Mouse (Mus musculus) E14TG2a.4 (cell line): ENCODE measurements around the gene Ppp1r18.
"Not testable (repeated sequence)": the region's sequence is repeated elsewhere in the genome, so short reads cannot be mapped to it uniquely, and the experiment has no call there.

Experiments used
- H3K27me3 ChIP-seq: 2 replicates; pipeline ENCODE4 v1.6.1; 2014; ENCODE audit warnings: low read length, control low read depth; ENCODE audit not compliant: insufficient read depth
- H3K36me3 ChIP-seq: 2 replicates; pipeline ENCODE4 v1.6.1; 2014; ENCODE audit warnings: low read length, control low read depth; ENCODE audit not compliant: insufficient read depth
- H3K4me1 ChIP-seq: replicated peaks from 2 replicates; pipeline ENCODE4 v1.6.1; 2014; ENCODE audit warnings: low read depth, low read length, control low read depth
- H3K4me3 ChIP-seq: replicated peaks from 2 replicates; pipeline ENCODE4 v1.5.1; 2014; ENCODE audit warnings: mild to moderate bottlenecking, low read length
- H3K9me3 ChIP-seq: 2 replicates; pipeline ENCODE4 v1.6.1; 2014; ENCODE audit warnings: low read length, control low read depth
- CTCF ChIP-seq: conservative IDR thresholded peaks from 2 replicates; pipeline ENCODE4 v1.5.1; 2014; ENCODE audit warnings: low read length
- NANOG ChIP-seq: IDR thresholded peaks from 2 replicates; pipeline ENCODE4 v1.6.1; 2014; ENCODE audit warnings: borderline replicate concordance, low read length, mixed read lengths
- POU5F1 ChIP-seq: IDR thresholded peaks from 2 replicates; pipeline ENCODE4 v1.6.1; 2014; ENCODE audit warnings: low read length, borderline replicate concordance

The Ppp1r18 gene

GRCm38 (mm10) chr17:35835424-35836140, 29.8 kb upstream of the Ppp1r18 start:
- Histone ChIP-seq H3K36me3 (peaks cover 63% of the 10 kb centered on the region), H3K4me1 (peaks cover 50% of the 10 kb centered on the region), H3K4me3 (peak overlapping the region; percentile 97), H3K9me3 (no peaks in the 10 kb centered on the region), H3K27me3 (no peaks in the 10 kb centered on the region)
- no peak for TF ChIP-seq POU5F1
- TF ChIP-seq CTCF = no peak
- TF ChIP-seq NANOG = no peak

- Histone ChIP-seq H3K4me3 (peak overlapping the region; percentile 97), H3K4me1 (peaks cover 50% of the 10 kb centered on the region), H3K9me3 (no peaks in the 10 kb centered on the region), H3K27me3 (no peaks in the 10 kb centered on the region), H3K36me3 (peaks cover 55% of the 10 kb centered on the region)
- TF ChIP-seq POU5F1 (no peak), CTCF (peak; percentile 86), NANOG (no peak)
These were observed 29.0 kb upstream of the Ppp1r18 start for GRCm38 (mm10) chr17:35836178-35836965.

- Histone ChIP-seq H3K4me1 (peaks cover 51% of the 10 kb centered on the region), H3K9me3 (no peaks in the 10 kb centered on the region), H3K36me3 (peaks cover 48% of the 10 kb centered on the region), H3K4me3 (peak overlapping the region; percentile 97), H3K27me3 (no peaks in the 10 kb centered on the region)
- TF ChIP-seq NANOG (no peak), CTCF (no peak), POU5F1 (no peak)
These were observed 28.4 kb upstream of the Ppp1r18 start for GRCm38 (mm10) chr17:35836991-35837422.

- H3K9me3 ChIP-seq = no peaks in the 10 kb centered on the region
- no peak for TF ChIP-seq POU5F1
- no peak for TF ChIP-seq NANOG
- no peak for TF ChIP-seq CTCF
- no peaks in the 10 kb centered on the region for H3K27me3 ChIP-seq
- H3K4me1 ChIP-seq = peaks cover 52% of the 10 kb centered on the region
- H3K36me3 ChIP-seq = peaks cover 44% of the 10 kb centered on the region
- peak overlapping the region; percentile 97 for H3K4me3 ChIP-seq
These were observed 27.9 kb upstream of the Ppp1r18 start for GRCm38 (mm10) chr17:35837487-35837886.

- peak within 1 kb of the TSS; percentile 97 for H3K4me3 ChIP-seq
- peaks cover 54% of the 10 kb centered on the region for H3K4me1 ChIP-seq
- peaks cover 42% of the 10 kb centered on the region for H3K36me3 ChIP-seq
- no peak for TF ChIP-seq CTCF
- no peak for TF ChIP-seq POU5F1
- no peaks in the 10 kb centered on the region for H3K9me3 ChIP-seq
- no peaks in the 10 kb centered on the region for H3K27me3 ChIP-seq
These were observed 27.3 kb upstream of the Ppp1r18 start, which contains the start of gene Tubb5 for GRCm38 (mm10) chr17:35838122-35838544. Tubb5 (minus strand) TSS chr17:35838306.

GRCm38 (mm10) chr17:35838570-35838969, 26.8 kb upstream of the Ppp1r18 start:
- peaks cover 42% of the 10 kb centered on the region for H3K36me3 ChIP-seq
- TF ChIP-seq NANOG (no peak), CTCF (no peak), POU5F1 (no peak)
- H3K27me3 ChIP-seq = no peaks in the 10 kb centered on the region
- H3K4me3 ChIP-seq = peak overlapping the region; percentile 97
- peaks cover 58% of the 10 kb centered on the region for H3K4me1 ChIP-seq
- H3K9me3 ChIP-seq = no peaks in the 10 kb centered on the region

- Histone ChIP-seq H3K4me1 (peaks cover 55% of the 10 kb centered on the region), H3K4me3 (peak overlapping the region; percentile 97), H3K36me3 (peaks cover 41% of the 10 kb centered on the region)
- not testable (repeated sequence) for H3K9me3 ChIP-seq, H3K27me3 ChIP-seq
These were observed 26.4 kb upstream of the Ppp1r18 start for GRCm38 (mm10) chr17:35839002-35839401.

- no peak for TF ChIP-seq POU5F1
- no peak for TF ChIP-seq NANOG
- TF ChIP-seq CTCF = no peak
- peak overlapping the region; percentile 97 for H3K4me3 ChIP-seq
- H3K36me3 ChIP-seq = peaks cover 41% of the 10 kb centered on the region
- no peaks in the 10 kb centered on the region for H3K9me3 ChIP-seq
- peaks cover 42% of the 10 kb centered on the region for H3K4me1 ChIP-seq
- H3K27me3 ChIP-seq = no peaks in the 10 kb centered on the region
These were observed 24.8 kb upstream of the Ppp1r18 start for GRCm38 (mm10) chr17:35840561-35840960.
